Mouse (Mus musculus): ENCODE results near the gene Tmed10. TPM values are rescaled to one million over a fixed set of nuclear protein-coding genes. Genes with fewer than 3 reads are reported as not detected.

Gene Tmed10
- polyA plus RNA-seq, 1 experiment from 2014 or later = 271 TPM

Other genes starting within 250 kb of the Tmed10 start
- gene Rps6kl1, start 223.6 kb downstream of the Tmed10 start, polyA plus RNA-seq (2014; fragmentation: Nextera tagmentation; extraction: Ambion mirVana) = 0.99 and 1.1 TPM in 2 replicates
- 4.0 and 5.7 TPM in 2 replicates for gene Pgf, start 197.1 kb downstream of the Tmed10 start, polyA plus RNA-seq (2014; fragmentation: Nextera tagmentation; extraction: Ambion mirVana)
- gene Eif2b2, start 155.4 kb downstream of the Tmed10 start, polyA plus RNA-seq (2014; fragmentation: Nextera tagmentation; extraction: Ambion mirVana) = 75.6 and 86.5 TPM in 2 replicates
- gene Mlh3, start 104.2 kb downstream of the Tmed10 start, polyA plus RNA-seq (2014; fragmentation: Nextera tagmentation; extraction: Ambion mirVana) = 6.1 and 7.8 TPM in 2 replicates
- 88.3 and 92.2 TPM in 2 replicates for gene Acyp1, start 86.4 kb downstream of the Tmed10 start, polyA plus RNA-seq (2014; fragmentation: Nextera tagmentation; extraction: Ambion mirVana)
- gene Zc2hc1c, start 86.3 kb downstream of the Tmed10 start, polyA plus RNA-seq (2014; fragmentation: Nextera tagmentation; extraction: Ambion mirVana) = 0.43 and 0.49 TPM in 2 replicates
- gene Nek9, start 35.5 kb downstream of the Tmed10 start, polyA plus RNA-seq (2014; fragmentation: Nextera tagmentation; extraction: Ambion mirVana) = 7.2 and 9.4 TPM in 2 replicates
- 1.3 and 1.6 TPM in 2 replicates for gene Fos, start 99.0 kb upstream of the Tmed10 start, polyA plus RNA-seq (2014; fragmentation: Nextera tagmentation; extraction: Ambion mirVana)
- gene Jdp2, start 224.2 kb upstream of the Tmed10 start, polyA plus RNA-seq (2014; fragmentation: Nextera tagmentation; extraction: Ambion mirVana) = 0.21 and 0.59 TPM in 2 replicates